Mouse (Mus musculus) right cerebral cortex, postnatal 4 days (tissue): ENCODE results near the gene Diras1.
"Not testable (repeated sequence)": the region's sequence is repeated elsewhere in the genome, so short reads cannot be mapped to it uniquely, and the experiment has no call there.

ENCODE experiments used
- DNase-seq: peaks from one replicate; pipeline ENCODE4 v3.0.0-alpha.2; 2022

Diras1 gene

GRCm38 (mm10) chr10:81025639-81026275, at the start of gene Diras1:
Diras1 (minus strand) TSS chr10:81025662.
- no peak for DNase-seq

DNA sequence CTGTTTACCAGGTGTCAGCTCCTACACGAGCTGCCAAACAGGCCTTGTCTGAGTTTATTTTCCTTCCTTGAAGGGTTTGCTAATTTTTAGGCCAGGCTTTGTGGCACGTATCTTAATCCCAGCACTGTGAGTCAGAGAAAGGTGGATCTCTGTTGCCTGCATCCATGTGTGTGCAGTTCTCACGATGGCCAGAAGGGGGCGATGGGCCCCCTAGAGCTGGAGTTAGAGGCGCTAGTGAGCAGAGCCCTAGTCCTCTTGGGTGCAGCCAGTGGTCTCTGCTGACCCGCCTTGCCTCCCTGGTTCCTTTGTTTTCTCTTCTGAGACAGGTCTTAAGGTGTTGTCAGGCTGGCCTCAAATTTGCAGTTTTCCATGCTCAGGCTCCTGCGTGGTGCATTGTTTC, 48.0 kb upstream of the Diras1 start:
- no peak for DNase-seq

- no peak for DNase-seq
Observed at GRCm38 (mm10) chr10:81072290-81072689, 46.8 kb upstream of the Diras1 start.

DNA sequence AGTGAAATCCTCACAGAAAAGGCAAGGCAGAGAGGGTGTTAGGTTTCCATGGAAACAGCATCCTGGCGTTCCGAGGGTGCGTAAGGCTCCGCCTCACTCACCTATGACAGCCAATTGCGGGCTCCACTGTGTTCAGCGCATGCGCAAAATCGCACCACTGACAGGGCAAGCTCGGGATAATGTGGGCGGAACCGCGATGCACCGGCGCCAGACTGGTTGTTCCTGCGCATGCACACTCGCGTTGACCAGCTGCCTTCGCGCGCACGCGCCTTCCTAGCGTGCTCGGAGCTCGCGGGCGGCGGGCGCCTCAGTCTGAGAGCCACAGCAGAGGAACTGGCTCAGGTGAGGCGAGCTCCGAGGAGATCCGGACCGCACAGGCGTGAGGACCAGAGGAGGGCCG, 44.4 kb upstream of the Diras1 start, which contains the start of gene Thop1:
Gene Thop1, plus strand, starts transcription at position 200 of the 400 bp plus-strand sequence.
- peak; percentile 95 for DNase-seq

DNA sequence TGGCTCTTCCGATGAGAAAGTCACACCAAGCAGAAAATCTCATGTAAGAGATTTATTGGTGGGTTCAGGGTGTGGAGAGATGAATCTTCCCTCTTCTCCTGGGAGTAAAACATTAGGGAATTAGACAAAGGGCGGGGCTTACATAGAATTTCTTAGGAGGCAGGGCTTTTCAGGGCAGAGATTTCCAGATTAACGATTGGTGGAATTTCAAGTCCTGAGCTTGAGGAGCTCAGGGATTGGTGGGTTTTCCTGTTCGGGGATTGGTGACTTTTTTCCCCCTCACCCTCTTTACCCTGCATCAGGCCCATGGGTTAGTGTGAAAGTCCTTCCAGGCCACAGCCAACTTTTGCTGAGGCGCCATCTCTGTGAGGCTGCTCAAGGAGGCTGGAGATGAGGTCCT, 43.2 kb upstream of the Diras1 start:
- DNase-seq: no peak

DNA sequence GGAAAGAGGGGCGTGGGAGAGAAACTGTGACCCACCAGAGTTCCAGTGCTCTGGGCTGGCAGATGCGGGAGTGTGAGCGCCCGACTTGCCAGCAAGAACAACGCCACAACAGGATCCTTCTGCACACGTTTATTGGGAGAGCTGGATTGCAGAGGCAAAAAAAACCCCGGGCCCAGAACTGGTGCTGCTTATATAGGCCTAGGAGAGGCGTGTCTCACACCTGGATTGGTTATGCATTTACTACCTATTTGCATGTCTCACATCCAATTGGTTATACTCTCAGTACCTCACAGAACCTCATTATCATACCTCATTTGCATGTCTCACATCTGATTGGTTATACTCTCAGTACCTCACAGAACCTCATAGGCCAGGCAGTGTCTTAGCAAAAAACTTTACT, 39.1 kb upstream of the Diras1 start:
- DNase-seq: not testable (repeated sequence)

- DNase-seq: no peak
Observed at GRCm38 (mm10) chr10:81062710-81063109, 37.2 kb upstream of the Diras1 start.

- DNase-seq: peak; percentile 98
Observed at GRCm38 (mm10) chr10:81059603-81060543, 34.4 kb upstream of the Diras1 start, which contains the start of gene Sgta. Sgta (minus strand) TSS chr10:81060181.

DNA sequence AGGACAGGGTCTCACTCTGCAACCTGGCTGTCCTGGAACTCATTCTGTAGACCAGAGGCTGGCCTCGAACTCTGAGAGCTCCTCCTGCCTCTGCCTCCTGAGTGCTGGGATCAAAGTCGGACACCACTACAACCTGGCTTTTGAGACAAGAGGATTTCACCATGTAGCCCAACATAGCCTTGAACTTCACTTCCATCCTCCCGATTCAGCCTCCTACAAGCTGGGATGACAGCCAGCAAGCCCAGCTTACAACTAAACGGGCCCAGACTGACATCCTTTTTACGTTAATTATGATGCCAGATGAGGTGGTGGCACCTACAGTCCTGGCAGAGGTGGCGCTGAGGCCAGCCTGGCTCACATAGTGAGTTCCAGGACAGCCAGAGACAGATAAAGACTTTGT, 33.4 kb upstream of the Diras1 start:
- no peak for DNase-seq

DNA sequence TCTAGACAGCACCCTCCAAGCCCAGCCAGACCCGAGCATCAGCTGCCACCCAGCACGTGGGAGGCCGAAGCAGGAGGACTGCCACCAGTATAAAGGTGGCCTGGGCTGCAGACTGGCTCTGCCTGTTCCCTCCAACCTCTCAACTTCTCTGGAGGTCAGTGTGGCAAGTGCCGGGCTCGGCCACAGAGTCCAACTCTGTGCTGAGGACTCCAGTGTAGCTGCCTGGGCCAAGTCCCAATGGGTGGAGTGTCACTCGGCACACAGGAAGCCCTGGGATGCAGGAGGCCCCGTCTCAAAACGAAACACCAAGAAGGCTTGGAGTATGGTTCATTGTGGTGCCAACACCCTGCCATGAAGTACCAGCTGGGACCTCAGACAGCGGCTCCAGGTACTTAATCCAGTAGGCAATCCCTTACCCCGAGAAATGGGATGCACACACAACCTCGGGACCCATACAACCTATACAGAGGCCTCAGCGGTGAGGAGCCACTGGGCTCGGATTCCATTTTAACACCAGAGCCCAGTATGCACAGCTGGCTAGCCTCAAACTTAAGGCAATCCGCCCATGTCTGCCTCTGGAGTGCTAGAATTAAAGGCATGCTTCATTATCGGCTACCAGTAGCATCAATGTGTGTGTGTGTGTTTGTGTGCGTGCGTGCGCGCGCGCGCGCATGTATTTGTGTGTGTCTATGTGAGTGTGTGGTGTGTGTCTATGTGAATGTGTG, 32.1 kb upstream of the Diras1 start:
- DNase-seq: no peak

GRCm38 (mm10) chr10:81055802-81056340, 30.4 kb upstream of the Diras1 start:
- DNase-seq: not testable (repeated sequence)

DNA sequence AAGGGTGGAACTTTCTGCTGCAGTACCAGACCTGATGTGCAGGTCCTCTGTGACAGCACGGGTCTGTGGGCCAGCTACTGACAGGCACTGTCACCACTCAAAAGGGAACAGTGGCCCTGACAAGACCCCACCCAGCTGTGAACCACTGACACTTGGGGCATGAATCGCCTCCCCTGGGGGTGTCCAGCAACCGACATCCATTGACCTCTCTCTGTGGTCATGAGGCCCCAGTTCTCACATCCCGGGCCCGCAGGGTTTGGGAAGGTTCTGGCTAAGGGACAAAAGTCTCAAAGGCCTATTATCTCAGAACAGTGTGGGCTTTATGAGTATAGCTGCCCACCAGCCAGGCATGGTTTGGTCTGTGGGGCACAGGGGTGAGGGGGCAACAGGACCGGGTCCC, 29.7 kb upstream of the Diras1 start:
- DNase-seq: no peak

GRCm38 (mm10) chr10:81052577-81052976, 27.1 kb upstream of the Diras1 start:
- DNase-seq: no peak

GRCm38 (mm10) chr10:81051133-81051532, 25.7 kb upstream of the Diras1 start:
- DNase-seq: no peak

- DNase-seq: no peak
Observed at GRCm38 (mm10) chr10:81050645-81051044, 25.2 kb upstream of the Diras1 start.

DNA sequence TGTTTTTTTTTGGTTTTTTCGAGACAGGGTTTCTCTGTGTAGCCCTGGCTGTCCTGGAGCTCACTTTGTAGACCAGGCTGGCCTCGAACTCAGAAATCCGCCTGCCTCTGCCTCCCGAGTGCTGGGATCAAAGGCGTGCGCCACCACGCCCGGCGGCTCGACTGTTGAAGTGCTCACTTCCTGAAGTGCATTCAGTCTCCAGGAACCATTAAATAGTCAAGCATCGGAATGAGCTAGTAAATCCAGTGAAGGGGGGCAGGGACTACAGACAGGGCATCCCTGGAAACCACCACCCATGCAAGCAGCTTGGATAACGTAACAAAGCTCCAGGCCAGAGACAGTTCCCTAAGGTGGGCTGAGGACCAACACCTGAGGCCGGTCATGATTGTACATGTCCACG, 19.8 kb upstream of the Diras1 start:
- not testable (repeated sequence) for DNase-seq

DNA sequence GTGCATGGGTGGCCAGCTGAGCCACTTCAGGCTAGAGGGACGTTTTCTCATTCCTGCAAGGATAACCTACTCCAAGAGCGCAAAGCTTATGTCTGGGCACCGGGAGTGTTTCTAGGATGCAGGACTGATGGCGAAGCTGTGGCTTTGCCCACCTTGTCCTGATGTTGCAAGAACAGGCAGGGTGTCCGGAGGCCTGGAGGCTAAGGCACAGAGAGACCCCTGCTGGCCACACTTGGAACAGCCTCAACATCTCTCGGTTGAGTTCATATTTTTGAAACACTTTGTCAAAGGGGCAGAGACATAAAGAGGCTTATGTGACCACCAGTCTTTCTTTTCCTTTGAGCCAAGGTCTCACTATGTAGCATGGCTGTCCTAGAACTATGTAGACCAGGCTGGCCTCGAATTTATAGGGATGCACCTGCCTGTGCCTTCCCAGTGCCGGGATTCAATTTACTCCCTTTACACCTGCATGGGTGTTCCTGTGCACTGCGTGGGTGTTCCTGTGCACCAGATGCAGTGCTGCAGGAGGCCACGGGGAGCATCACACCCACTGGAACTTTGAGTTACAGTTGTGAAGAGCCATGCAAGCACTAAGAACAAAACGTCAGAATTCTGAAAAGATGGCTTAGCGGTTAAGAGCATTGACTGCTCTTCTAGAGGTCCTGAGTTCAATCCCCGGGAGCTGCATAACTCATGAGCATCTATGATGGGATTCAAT, 16.2 kb upstream of the Diras1 start:
- DNase-seq: peak; percentile 78

DNA sequence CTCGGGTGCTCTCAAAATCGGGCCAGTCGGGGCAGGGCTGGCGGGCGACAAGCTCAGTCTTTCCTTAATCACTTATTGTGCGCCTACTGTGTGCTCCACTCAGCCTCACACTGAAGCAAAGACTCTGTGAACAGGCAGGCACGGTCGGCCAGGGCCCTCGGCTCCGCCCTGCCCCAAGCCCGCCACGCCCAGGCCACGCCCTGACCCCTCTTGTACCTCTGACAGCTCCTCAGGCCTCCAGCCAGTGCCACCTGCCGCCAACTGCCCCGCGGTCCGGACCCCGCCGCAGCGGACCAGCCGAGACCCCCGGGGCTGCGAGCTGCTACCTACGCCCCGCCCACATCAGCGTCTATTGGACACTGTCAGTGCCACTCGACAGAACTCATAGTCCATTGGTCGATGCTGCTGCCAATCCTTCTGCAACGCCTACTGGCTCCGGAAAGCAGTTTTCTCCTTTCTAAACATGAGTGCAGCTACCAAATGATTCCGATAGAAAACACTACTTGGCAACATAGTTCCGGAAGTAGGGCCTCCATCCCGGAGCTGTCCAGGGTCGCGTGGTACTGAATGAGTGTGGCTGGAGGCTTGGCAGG, 11.6 kb upstream of the Diras1 start, which contains the start of gene Slc39a3:
Gene Slc39a3, minus strand, starts transcription at position 439 of the 593 bp plus-strand sequence.
- DNase-seq: peak; percentile 100

DNA sequence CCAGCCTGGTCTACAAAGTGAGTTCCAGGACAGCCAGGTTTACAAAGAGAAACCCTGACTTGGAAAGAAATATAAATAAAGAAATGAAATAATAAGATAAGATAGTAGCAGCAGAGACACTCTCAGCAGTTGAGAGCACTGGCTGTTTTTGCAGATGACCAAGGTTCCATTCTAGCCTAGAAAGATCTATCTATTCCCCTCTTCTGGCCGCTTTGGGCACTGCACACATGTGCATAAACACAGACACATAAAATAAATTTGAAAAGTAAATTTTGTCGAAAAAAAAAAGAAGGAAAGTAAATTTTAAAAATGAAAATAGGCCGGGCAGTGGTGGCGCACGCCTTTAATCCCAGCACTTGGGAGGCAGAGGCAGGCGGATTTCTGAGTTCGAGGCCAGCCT, 10.8 kb upstream of the Diras1 start:
- no peak for DNase-seq

DNA sequence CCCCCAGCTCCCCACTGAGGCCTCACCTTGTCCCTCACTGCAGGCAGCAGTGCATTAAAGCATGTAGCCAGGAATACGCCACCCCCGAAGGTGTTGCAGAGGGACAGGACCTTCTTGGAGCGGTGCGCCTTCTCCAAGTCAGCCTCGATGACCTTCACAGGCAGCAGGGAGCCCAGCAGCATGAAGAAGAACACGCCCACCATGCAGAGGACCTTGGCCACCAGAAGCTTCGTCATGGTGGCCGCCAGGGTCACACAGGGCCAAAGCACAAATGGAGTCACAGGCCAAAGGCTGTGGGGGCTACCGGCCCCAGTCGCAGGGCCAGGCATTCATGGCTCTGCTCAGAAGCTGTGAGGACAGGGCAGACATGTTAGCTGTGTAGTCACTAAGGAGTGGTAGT, 8.1 kb upstream of the Diras1 start:
- DNase-seq: no peak

DNA sequence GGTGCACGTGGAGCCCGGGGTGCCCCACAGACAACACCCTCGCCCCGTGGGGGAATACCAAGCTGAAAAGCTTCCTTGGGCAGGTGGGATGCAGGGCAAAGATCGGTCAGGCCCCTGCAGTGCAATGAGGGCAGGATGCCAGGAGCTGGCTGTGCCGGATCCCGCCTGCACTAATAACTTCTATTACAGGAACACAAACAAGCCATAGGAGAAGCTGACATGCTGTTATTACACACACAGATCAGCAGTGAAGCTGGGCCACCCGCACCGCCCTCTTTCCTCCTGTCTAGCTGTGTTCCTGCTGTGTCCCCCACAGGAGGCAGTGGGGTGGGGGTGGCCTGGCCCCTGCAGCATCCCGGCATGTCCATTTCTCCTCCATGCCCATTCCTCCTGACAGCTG, 3.6 kb upstream of the Diras1 start:
- no peak for DNase-seq

DNA sequence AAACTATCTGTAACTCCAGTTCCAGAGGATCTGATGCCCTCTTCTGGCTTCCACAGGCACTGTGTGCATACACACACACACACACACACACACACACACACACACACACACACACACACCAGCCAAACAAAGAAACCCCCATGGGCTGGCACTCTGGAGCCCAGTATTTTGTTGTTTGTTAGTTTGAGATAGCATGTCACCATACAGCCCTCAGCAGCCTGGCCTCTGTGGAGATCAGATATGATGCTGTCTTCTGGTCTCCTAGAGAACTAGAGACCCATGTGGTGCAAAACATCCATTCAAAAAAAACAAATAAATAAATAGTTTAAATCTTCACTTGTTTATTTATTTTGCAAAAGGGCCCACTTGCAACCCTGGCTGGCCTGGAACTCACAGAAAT, 2.8 kb upstream of the Diras1 start:
- DNase-seq: no peak
